In the genomic region with DNA sequence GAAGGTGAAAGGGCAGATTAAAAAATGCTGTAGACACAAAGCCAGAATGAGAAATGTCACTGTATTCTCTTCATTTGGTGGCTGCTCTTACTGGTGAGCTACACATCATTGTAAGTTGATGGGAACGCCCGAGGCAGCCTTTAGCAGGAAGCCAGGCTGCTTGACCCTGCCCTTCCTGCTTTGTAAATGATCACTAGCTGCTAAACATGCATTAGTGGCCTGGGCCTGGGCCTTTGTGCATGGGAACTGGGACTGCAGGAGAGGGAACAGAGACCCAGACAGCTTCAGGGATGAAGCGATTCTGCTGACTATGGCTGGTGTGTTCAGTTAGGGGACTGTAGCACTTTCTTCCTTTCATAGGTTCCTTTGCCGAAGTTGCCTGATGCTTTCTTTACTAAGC, we compare ENCODE assay signal across 8 mouse cellular contexts. TPM values are rescaled to one million over a fixed set of nuclear protein-coding genes. Genes with fewer than 3 reads are reported as not detected.
DNase-seq lines count a peak whose midpoint lies in the region; ATAC-seq and TF ChIP-seq lines count a peak whose summit lies in the region.

No protein-coding gene starts in this region.

- peaks cover 39% of the 10 kb centered on the region for H3K4me1 ChIP-seq in heart, embryonic 15.5 days (replicated peaks)
- H3K4me1 ChIP-seq in stomach, postnatal 0 days (replicated peaks; ENCODE audit: control insufficient read depth, insufficient read depth), result peaks cover 8% of the 10 kb centered on the region

- H3K36me3 ChIP-seq in heart, embryonic 15.5 days, result no peaks in the 10 kb centered on the region
- H3K36me3 ChIP-seq in stomach, postnatal 0 days (ENCODE audit: control insufficient read depth, insufficient read depth, low read length), result no peaks in the 10 kb centered on the region

- no peaks in the 10 kb centered on the region for H3K27me3 ChIP-seq in heart, embryonic 15.5 days
- no peaks in the 10 kb centered on the region for H3K27me3 ChIP-seq in stomach, postnatal 0 days (ENCODE audit: control insufficient read depth, insufficient read depth, low read length)

- H3K4me3 ChIP-seq in heart, embryonic 15.5 days, result no peak overlapping the region
- no peak overlapping the region for H3K4me3 ChIP-seq in stomach, postnatal 0 days (ENCODE audit: low read depth, low read length)

- H3K4me2 ChIP-seq in heart, embryonic 15.5 days, result no peak overlapping the region
- H3K4me2 ChIP-seq in stomach, postnatal 0 days (replicated peaks; ENCODE audit: low read depth), result no peak overlapping the region

- H3K27ac ChIP-seq in heart, embryonic 15.5 days, result peak overlapping the region; percentile 67
- H3K27ac ChIP-seq in stomach, postnatal 0 days (replicated peaks), result peak overlapping the region; percentile 86

- TF ChIP-seq EP300 in stomach, postnatal 0 days (optimal IDR thresholded peaks at IDR 0.05), result no peak

- peak; percentile 74; the same call in 1 of the 2 replicates for ATAC-seq in heart, embryonic 15.5 days (replicated peaks; ENCODE audit: insufficient number of reproducible peaks, insufficient read depth, low FRiP score, low read depth)
- ATAC-seq in stomach, postnatal 0 days (ENCODE audit: low FRiP score, low TSS enrichment), result 0 out of 2 replicates have a peak, but pooled peaks have one; percentile 53

- no peak overlapping the region for H3K9ac ChIP-seq in heart, embryonic 15.5 days
- no peak overlapping the region for H3K9ac ChIP-seq in stomach, postnatal 0 days (ENCODE audit: low read length)

- TF ChIP-seq CTCF in stomach, postnatal 0 days (IDR thresholded peaks at IDR 0.05; ENCODE audit: low read depth), result no peak

- WGBS in heart, embryonic 15.5 days, result 47% methylated on average over 4 of the region's 4 CpGs
- 23% methylated on average over 4 of the region's 4 CpGs for WGBS in stomach, postnatal 0 days

- DNase-seq in NIH3T3 (ENCODE audit: low read depth), result peak; percentile 19
- peak; percentile 35 for DNase-seq in embryo, embryonic 11.5 days (ENCODE audit: low read depth, low spot score)
- DNase-seq in kidney, postnatal 10 days, result peak; percentile 73
- peak; percentile 48 to 76 for DNase-seq in lung, postnatal 4 days
- peak; percentile 39 for DNase-seq in stomach, postnatal 0 days (ENCODE audit: low spot score)
- no peak for DNase-seq in ovary, postnatal 14 days (ENCODE audit: low spot score)
- no peak for DNase-seq in right cerebral cortex, postnatal 14 days

- H3K9me3 ChIP-seq in heart, embryonic 15.5 days (replicated peaks), result no peaks in the 10 kb centered on the region
- H3K9me3 ChIP-seq in stomach, postnatal 0 days (ENCODE audit: control insufficient read depth, low read length), result no peaks in the 10 kb centered on the region

RNA-seq across cellular contexts. Expression of a gene that starts 35.6 kb away (rescaled TPM):
- polyA plus RNA-seq in heart, embryonic 15.5 days (2015; fragmentation: Nextera tagmentation; extraction: Ambion mirVana), result 15.7 and 19.5 TPM in 2 replicates
- 18.1 and 18.6 TPM in 2 replicates for polyA plus RNA-seq in stomach, postnatal 0 days (2015; fragmentation: Nextera tagmentation; extraction: Ambion mirVana)

Comparison
In these comparisons a context has a peak if more than half of its experiments do, and no peak if none do; other contexts are left out.
1. DNase-seq: peak in NIH3T3 (single experiment), embryo, embryonic 11.5 days (single experiment), kidney, postnatal 10 days (single experiment), lung, postnatal 4 days (2 of 2) and stomach, postnatal 0 days (single experiment); none in ovary, postnatal 14 days (single experiment) and right cerebral cortex, postnatal 14 days (single experiment).